Mouse (Mus musculus): Measurements from ENCODE around the gene Psma7. TPM values are rescaled to one million over a fixed set of nuclear protein-coding genes. Genes with fewer than 3 reads are reported as not detected.
A peak's percentile ranks its signal among the peaks of the same experiment; 100 is the strongest.

Gene Psma7
- polyA plus RNA-seq, 1 experiment from 2014 or later, result 590 TPM

DNA sequence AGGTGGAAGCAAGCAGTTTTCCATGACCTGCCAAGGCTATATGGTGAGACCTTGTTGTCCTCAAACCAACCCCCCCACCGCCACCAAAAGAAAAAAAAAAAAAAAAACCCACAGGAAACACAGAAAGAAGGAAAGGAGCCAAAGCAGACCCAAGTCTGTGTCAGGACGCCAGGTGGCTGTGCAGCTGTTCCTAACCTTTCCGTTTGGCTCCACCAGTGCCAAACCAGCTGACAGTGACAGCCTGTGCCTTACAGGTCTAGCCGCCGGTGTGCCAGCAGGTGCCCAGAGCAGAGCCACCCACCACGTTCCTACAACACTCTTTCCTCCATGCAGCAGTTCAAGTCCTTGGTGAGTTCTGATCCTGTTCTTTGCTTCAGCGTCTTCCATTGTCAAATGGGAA lies 30.7 kb upstream of the Psma7 start:
- no peak overlapping the region for H3K27ac ChIP-seq (ENCODE audit: low read length)
- H3K36me3 ChIP-seq (ENCODE audit: control insufficient read depth, insufficient read depth), result peaks cover 5% of the 10 kb centered on the region
- WGBS, result 87% methylated on average over 7 of the region's 7 CpGs
- no peak overlapping the region for H3K4me2 ChIP-seq (ENCODE audit: low read length)
- H3K9ac ChIP-seq (replicated peaks; ENCODE audit: low read depth, low read length), result no peak overlapping the region
- H3K4me3 ChIP-seq (replicated peaks; ENCODE audit: low read length), result no peak overlapping the region
- H3K27me3 ChIP-seq (replicated peaks; ENCODE audit: control insufficient read depth, insufficient read depth, low read length), result no peaks in the 10 kb centered on the region
- no peak for ATAC-seq
- H3K4me1 ChIP-seq (replicated peaks; ENCODE audit: control insufficient read depth, insufficient read depth, low read length), result peaks cover 9% of the 10 kb centered on the region
- H3K9me3 ChIP-seq (ENCODE audit: control insufficient read depth, low read length), result no peaks in the 10 kb centered on the region

DNA sequence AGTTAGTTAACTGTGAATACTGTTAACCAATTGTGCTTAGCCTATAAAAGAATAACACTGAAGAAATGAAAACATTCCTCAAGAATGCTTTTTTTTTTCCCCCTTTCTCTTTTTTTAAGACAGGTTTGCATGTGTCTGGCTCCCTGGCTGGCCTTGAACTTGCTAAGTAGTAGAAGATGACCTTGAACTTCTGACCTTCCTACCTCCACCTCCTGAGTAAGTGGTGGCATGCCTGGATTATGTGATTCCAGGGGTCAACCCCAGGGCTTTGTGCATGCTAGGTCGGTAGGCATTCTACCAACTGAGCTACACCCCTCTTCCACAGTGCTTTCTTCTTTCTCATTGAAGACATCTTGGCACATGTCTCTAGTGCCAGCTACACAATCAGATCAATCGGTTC lies 29.4 kb upstream of the Psma7 start:
- H3K27me3 ChIP-seq (replicated peaks; ENCODE audit: control insufficient read depth, insufficient read depth, low read length), result no peaks in the 10 kb centered on the region
- 67% methylated on average over 2 of the region's 2 CpGs for WGBS
- no peaks in the 10 kb centered on the region for H3K9me3 ChIP-seq (ENCODE audit: control insufficient read depth, low read length)
- H3K4me1 ChIP-seq (replicated peaks; ENCODE audit: control insufficient read depth, insufficient read depth, low read length), result peaks cover 9% of the 10 kb centered on the region
- H3K9ac ChIP-seq (replicated peaks; ENCODE audit: low read depth, low read length), result no peak overlapping the region
- no peak overlapping the region for H3K4me2 ChIP-seq (ENCODE audit: low read length)
- H3K27ac ChIP-seq (ENCODE audit: low read length), result no peak overlapping the region
- H3K36me3 ChIP-seq (ENCODE audit: control insufficient read depth, insufficient read depth), result peaks cover 13% of the 10 kb centered on the region
- no peak for ATAC-seq
- H3K4me3 ChIP-seq (replicated peaks; ENCODE audit: low read length), result no peak overlapping the region

DNA sequence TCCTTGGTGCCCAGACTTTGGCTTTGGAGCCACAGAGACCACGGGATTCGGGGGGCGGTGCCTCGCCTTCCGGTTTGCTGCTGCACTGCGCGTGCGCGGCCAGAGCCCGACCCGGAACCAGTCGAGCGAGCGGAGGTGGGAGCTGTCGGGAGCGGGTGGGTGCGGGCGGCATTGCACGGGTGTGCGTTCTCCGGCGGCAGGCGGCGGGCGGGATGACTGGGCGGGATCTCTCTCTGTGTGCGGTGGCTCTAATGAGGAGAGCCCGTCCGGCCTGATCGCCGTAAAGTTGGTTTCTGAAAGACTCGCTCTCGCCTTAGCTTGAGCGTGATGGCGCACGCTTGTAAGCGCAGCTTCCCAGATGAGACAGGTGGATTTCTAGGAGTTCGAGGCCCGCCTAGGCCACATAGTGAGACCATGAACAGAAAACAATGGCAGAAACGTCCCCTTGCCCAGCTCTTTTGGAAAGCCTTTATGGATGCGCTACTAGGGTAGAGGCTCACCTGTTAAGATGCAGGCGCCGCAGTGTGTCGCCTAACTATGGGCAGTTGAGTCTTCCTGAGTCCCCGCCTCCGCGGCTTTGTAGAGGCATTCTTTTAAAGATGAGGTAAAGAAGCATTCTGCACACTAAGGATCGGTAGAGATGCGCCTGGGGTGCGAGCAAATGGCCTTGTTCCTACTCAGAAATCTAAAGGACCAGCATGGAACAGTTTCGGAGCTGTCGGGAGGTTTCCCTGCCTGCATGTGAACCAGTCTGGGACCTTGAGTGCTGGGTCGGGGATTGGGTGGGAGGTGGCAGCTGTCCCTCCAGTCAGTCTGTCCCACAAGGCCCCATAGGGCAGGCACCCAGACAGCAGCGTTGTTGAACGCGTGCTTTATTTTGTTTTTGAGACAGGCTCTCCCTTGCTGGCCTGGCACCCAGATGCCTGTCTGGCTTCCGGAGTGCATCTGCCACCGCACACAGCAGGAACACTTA lies 28.5 kb upstream of the Psma7 start, which contains the start of gene Mtg2:
Gene Mtg2 (plus strand): TSS at position 108 of the 973 bp plus-strand sequence.
- ATAC-seq, result peak; percentile 97
- peak within 1 kb of the TSS; percentile 83 for H3K27ac ChIP-seq (ENCODE audit: low read length)
- H3K4me2 ChIP-seq (ENCODE audit: low read length), result peak within 1 kb of the TSS; percentile 60
- peak within 1 kb of the TSS; percentile 57 for H3K4me3 ChIP-seq (replicated peaks; ENCODE audit: low read length)
- WGBS, result 3% methylated on average over 57 of the region's 58 CpGs
- peak within 1 kb of the TSS; percentile 64 for H3K9ac ChIP-seq (replicated peaks; ENCODE audit: low read depth, low read length)
- no peaks in the 10 kb centered on the region for H3K9me3 ChIP-seq (ENCODE audit: control insufficient read depth, low read length)
- peaks cover 9% of the 10 kb centered on the region for H3K4me1 ChIP-seq (replicated peaks; ENCODE audit: control insufficient read depth, insufficient read depth, low read length)
- H3K36me3 ChIP-seq (ENCODE audit: control insufficient read depth, insufficient read depth), result peaks cover 13% of the 10 kb centered on the region
- H3K27me3 ChIP-seq (replicated peaks; ENCODE audit: control insufficient read depth, insufficient read depth, low read length), result no peaks in the 10 kb centered on the region

DNA sequence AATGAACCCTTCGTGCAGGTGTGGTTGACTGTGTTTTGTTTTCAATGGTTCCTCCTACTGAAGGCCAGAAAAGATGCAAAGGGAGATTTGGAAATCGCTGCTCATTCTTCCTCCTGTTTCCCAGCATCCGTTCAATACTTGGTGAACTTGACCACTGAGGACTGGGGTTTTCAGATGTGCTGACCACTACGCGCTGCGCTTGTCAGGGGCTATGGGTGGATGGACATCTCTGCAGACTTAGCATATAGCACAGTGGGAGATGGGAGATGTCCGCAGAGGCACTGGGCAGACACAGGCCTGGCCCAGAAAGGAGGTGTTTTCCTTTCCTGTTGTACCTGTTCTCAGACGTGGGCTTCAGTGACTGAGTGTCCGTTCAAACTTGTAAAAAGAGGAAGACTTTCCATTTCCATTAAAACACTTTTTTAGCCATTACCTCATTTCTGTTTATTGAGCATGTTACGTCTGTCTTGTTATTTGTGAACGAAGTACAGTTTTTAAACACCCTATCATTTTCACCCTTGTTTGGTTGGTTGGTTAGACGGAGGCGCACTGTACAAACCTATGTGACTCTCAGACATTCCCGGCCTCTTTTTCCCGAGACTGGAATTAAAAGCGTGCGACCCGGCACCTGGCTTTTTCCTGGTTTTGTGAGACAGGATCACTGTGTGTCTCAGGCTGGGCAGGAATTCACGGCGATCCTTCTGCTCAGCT lies 27.7 kb upstream of the Psma7 start:
- H3K27me3 ChIP-seq (replicated peaks; ENCODE audit: control insufficient read depth, insufficient read depth, low read length), result no peaks in the 10 kb centered on the region
- peaks cover 13% of the 10 kb centered on the region for H3K36me3 ChIP-seq (ENCODE audit: control insufficient read depth, insufficient read depth)
- no peaks in the 10 kb centered on the region for H3K9me3 ChIP-seq (ENCODE audit: control insufficient read depth, low read length)
- peak overlapping the region; percentile 64 for H3K9ac ChIP-seq (replicated peaks; ENCODE audit: low read depth, low read length)
- ATAC-seq, result peak; percentile 65; the same call in 1 of the 2 replicates
- peaks cover 9% of the 10 kb centered on the region for H3K4me1 ChIP-seq (replicated peaks; ENCODE audit: control insufficient read depth, insufficient read depth, low read length)
- H3K4me3 ChIP-seq (replicated peaks; ENCODE audit: low read length), result peak overlapping the region; percentile 57
- 33% methylated on average over 20 of the region's 20 CpGs for WGBS
- H3K4me2 ChIP-seq (ENCODE audit: low read length), result peak overlapping the region; percentile 60
- H3K27ac ChIP-seq (ENCODE audit: low read length), result peak overlapping the region; percentile 83

DNA sequence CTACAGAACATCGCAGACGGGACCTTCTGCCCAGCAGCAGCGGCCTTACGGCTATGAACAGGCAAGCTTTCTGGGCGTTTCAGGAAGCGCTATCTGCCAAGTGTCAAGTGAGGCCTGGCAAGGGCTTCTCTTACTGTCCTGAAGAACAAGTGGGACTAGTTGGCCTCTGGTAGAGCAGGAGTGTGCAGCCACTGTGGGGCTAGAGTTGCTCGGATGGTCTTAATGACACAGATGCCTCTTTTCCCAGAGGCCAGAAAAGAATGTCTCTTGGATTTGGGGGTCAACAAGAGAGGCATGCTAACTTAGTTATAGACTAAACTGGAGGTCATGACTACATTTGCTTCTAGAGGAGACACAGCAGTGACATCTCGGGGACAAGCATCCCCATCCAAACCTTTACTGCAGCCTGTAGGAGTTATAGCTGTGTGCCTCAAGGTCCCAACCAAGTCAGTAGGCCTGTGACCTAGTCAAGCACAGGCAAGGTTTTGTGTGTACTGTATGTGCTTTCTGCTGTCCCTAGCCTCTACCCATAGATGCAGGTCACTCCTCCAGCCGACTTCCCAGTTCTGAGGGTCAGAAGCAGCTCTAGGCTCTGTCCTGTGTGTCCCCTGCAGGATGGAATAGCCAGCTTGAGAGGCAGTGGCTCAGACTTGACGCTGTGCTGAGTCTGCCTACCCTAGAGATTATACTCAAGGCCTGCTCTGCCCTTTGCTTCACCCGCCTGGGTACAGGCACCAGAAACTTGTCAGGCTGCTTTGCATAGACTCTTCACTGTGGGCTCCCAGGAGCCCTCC lies 21.3 kb upstream of the Psma7 start:
- Histone ChIP-seq H3K9me3 (ENCODE audit: control insufficient read depth, low read length) (no peaks in the 10 kb centered on the region), H3K9ac (replicated peaks; ENCODE audit: low read depth, low read length) (no peak overlapping the region), H3K27ac (ENCODE audit: low read length) (no peak overlapping the region), H3K27me3 (replicated peaks; ENCODE audit: control insufficient read depth, insufficient read depth, low read length) (no peaks in the 10 kb centered on the region), H3K4me2 (ENCODE audit: low read length) (no peak overlapping the region), H3K4me3 (replicated peaks; ENCODE audit: low read length) (no peak overlapping the region), H3K4me1 (replicated peaks; ENCODE audit: control insufficient read depth, insufficient read depth, low read length) (no peaks in the 10 kb centered on the region), H3K36me3 (ENCODE audit: control insufficient read depth, insufficient read depth) (peaks cover 56% of the 10 kb centered on the region)
- ATAC-seq, result no peak
- 94% methylated on average over 11 of the region's 11 CpGs for whole genome bisulfite sequencing

DNA sequence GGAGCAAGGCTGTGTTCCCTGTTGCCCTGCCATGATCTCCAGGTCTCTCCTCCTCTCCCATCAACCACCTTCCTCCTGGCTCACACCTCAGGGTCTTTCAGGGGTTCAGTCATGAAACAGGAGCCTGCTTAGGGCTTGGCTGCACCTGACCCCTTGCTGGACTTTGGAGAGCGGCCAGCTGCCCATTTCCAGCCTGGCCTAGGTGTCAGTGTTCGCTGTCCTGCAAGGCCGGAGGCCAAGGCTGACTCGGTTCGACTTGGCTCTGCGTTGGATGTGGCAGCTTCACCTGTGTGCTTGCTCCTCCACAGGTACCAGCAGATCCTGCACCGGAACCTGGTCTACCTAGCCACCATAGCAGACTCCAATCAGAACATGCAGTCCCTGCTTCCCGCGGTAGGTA lies 10.8 kb upstream of the Psma7 start:
- no peak for ATAC-seq
- no peaks in the 10 kb centered on the region for H3K27me3 ChIP-seq (replicated peaks; ENCODE audit: control insufficient read depth, insufficient read depth, low read length)
- no peak overlapping the region for H3K4me2 ChIP-seq (ENCODE audit: low read length)
- H3K4me3 ChIP-seq (replicated peaks; ENCODE audit: low read length), result no peak overlapping the region
- peaks cover 33% of the 10 kb centered on the region for H3K36me3 ChIP-seq (ENCODE audit: control insufficient read depth, insufficient read depth)
- no peak overlapping the region for H3K27ac ChIP-seq (ENCODE audit: low read length)
- H3K9me3 ChIP-seq (ENCODE audit: control insufficient read depth, low read length), result no peaks in the 10 kb centered on the region
- no peak overlapping the region for H3K9ac ChIP-seq (replicated peaks; ENCODE audit: low read depth, low read length)
- peaks cover 5% of the 10 kb centered on the region; the same call in 1 of the 2 replicates for H3K4me1 ChIP-seq (replicated peaks; ENCODE audit: control insufficient read depth, insufficient read depth, low read length)
- WGBS, result 97% methylated on average over 9 of the region's 9 CpGs

DNA sequence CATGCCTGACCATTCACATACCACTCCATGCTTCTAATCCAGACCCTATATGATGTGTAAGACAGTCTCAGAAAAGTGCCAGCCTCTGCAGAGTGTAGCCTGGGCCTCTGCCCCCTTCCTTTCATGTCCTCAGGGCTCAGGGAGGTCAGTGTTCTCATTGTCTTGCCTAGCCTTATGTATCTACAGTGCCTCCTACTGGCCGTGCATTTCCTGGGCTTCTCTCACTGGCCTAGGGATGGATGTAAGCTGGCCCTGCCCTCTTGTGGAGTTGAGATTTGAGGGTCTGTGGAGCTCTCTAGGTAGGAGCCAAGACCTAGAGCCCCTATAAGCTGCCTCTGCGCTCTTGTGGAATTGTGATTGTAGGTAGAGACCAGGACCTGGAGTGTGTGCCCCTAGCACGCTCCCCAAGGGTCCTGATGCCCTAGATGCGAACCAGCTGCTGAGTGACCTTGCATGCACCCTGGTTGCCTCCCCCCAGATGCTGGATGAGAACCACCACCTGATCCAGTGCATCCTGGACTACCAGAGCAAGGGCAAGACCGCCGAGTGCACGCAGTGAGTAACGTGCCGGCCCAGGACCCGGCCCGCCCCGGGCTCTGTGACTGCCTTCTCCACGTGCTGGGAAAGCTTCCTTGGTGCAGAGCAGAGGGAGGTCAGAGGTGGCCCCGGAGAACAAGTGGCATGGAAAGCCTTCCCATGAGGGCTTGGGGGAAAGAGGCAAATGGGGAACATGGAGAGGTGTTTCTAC lies 9.9 kb upstream of the Psma7 start:
- Histone ChIP-seq H3K4me3 (replicated peaks; ENCODE audit: low read length) (no peak overlapping the region), H3K9ac (replicated peaks; ENCODE audit: low read depth, low read length) (no peak overlapping the region), H3K4me2 (ENCODE audit: low read length) (no peak overlapping the region), H3K9me3 (ENCODE audit: control insufficient read depth, low read length) (no peaks in the 10 kb centered on the region), H3K36me3 (ENCODE audit: control insufficient read depth, insufficient read depth) (peaks cover 26% of the 10 kb centered on the region), H3K27me3 (replicated peaks; ENCODE audit: control insufficient read depth, insufficient read depth, low read length) (no peaks in the 10 kb centered on the region), H3K4me1 (replicated peaks; ENCODE audit: control insufficient read depth, insufficient read depth, low read length) (peaks cover 5% of the 10 kb centered on the region; the same call in 1 of the 2 replicates), H3K27ac (ENCODE audit: low read length) (no peak overlapping the region)
- 86% methylated on average over 14 of the region's 14 CpGs for WGBS
- no peak for ATAC-seq

DNA sequence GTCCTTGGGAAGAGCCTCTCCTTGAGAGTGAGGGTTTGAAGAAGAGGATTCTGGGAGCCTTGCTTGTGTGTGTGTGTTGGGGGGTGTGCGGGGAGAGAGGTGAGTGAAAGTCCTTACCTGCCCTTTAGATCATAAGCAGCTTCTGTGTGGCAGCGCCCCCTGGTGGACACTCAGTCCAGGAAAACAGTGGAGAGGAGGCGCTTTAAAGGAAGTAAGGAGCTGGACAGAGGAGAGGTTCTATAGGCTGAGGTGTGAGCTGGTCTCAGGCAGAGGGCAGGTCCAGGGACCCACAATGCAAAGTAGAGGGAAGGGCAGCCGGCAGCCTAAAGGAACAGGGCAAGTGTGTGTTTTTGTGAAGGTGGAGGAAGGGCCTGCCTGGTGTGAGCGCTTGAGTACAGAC lies 8.8 kb upstream of the Psma7 start:
- Histone ChIP-seq H3K4me2 (ENCODE audit: low read length) (no peak overlapping the region), H3K9ac (replicated peaks; ENCODE audit: low read depth, low read length) (no peak overlapping the region), H3K4me1 (replicated peaks; ENCODE audit: control insufficient read depth, insufficient read depth, low read length) (peaks cover 5% of the 10 kb centered on the region; the same call in 1 of the 2 replicates), H3K36me3 (ENCODE audit: control insufficient read depth, insufficient read depth) (peaks cover 18% of the 10 kb centered on the region), H3K27ac (ENCODE audit: low read length) (no peak overlapping the region), H3K4me3 (replicated peaks; ENCODE audit: low read length) (no peak overlapping the region), H3K9me3 (ENCODE audit: control insufficient read depth, low read length) (no peaks in the 10 kb centered on the region), H3K27me3 (replicated peaks; ENCODE audit: control insufficient read depth, insufficient read depth, low read length) (no peaks in the 10 kb centered on the region)
- ATAC-seq, result peak; percentile 49
- WGBS, result 23% methylated on average over 5 of the region's 5 CpGs

Measured in forebrain, embryonic 16.5 days (tissue).